Mouse (Mus musculus) ES-E14 (cell line): ENCODE results near the gene Fam81b.

ENCODE experiments used
- CHD2 ChIP-seq: IDR thresholded peaks from 2 replicates; pipeline ENCODE4 v1.6.1; 2014; ENCODE audit warnings: mild to moderate bottlenecking, low read depth, low read length, inconsistent platforms
- HCFC1 ChIP-seq: IDR thresholded peaks from 2 replicates; pipeline ENCODE4 v1.6.1; 2012; ENCODE audit warnings: low read length, inconsistent platforms, borderline replicate concordance; ENCODE audit not compliant: insufficient read depth
- MAFK ChIP-seq: IDR thresholded peaks from 2 replicates; pipeline ENCODE4 v1.6.1; 2014; ENCODE audit warnings: mild to moderate bottlenecking, low read depth, low read length, inconsistent platforms; ENCODE audit not compliant: insufficient read depth
- ZNF384 ChIP-seq: IDR thresholded peaks from 2 replicates; pipeline ENCODE4 v1.6.1; 2012; ENCODE audit warnings: low read depth, low read length, inconsistent platforms

DNA sequence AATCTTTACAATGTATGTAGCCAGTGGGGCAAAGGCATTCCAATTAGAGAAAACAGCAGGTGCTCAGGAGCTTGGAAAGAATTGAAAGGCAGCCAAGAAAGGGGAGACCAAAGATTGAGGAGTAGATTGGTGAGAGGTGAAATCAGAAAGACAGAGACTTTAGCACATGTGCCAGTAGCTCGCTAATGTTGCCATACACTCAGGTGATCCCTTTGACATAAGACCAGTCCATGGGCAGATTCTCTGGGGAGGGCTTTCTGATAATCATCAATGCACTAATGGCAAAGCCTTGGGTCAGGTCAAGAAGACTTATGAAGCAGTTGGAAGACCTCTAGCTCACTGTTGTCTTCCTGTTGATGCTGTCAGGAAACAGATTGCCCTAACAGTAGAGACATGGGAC lies 671 bp downstream of the Fam81b start:
- TF ChIP-seq CHD2 (no peak), ZNF384 (no peak), MAFK (no peak), HCFC1 (no peak)
